Mouse (Mus musculus): ENCODE results near the gene Bpi.

Gene Bpi

DNA sequence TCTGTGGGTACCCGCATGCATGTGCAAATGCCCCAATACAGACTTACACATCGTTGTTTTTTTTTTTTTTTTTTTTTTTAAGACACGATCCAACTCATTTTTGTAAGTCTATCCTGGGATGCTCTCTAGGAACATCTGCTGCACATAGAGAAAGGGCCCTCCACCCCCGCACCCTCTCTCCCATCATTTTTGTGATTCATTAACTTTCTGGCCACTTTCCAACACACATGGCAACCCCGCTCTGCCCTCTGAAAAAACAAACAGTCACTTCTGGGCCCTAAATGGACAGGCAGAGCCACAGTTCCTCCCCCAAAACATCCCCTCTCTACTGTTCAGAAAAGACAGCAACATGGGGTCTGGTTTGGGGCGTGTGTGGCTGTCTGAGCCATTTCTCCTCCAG is 27.8 kb downstream of the Bpi start:
- no peak for DNase-seq (ENCODE audit: low read depth, low spot score)

DNA sequence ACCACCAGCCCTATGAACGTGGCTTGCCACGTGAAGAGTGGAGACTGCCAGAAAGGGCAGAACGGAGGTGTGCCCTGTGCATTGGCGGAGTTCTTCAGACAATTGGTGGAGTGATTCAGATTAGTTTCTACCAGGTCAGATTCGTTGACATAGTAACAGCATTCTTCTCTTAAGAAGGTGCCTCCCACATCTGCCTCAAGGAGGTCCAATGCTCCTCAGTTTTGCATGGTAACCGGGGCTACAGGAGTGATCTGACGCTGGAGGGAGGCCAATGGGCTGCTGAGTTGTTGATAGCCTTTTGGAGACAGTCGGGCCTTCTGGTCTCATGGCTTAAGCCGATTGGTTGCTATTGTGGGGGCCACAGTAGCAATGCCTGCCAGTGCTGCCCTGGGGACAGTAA is 37.8 kb downstream of the Bpi start:
- peak; percentile 53 for DNase-seq (ENCODE audit: low read depth, low spot score)

DNA sequence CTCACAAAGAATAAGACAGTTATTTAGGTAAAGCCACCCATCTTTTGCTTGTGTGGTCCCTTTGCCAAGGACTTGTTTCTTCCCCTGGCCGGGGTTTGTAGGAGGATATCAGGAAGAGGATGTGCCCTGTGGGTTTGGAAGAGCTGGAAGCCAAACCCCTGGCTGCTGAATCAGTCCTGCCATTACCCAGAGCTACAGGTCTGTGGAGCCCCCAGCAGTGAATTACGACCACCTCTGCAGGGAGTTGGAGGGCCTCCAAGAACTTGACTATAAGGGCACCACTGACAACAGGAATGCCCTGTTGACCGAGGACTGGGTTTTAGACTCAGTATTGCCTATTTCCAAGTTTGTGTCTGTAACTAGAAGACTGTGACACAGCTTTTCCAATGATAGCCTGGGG is 41.3 kb downstream of the Bpi start:
- DNase-seq (ENCODE audit: low read depth, low spot score) = no peak

DNA sequence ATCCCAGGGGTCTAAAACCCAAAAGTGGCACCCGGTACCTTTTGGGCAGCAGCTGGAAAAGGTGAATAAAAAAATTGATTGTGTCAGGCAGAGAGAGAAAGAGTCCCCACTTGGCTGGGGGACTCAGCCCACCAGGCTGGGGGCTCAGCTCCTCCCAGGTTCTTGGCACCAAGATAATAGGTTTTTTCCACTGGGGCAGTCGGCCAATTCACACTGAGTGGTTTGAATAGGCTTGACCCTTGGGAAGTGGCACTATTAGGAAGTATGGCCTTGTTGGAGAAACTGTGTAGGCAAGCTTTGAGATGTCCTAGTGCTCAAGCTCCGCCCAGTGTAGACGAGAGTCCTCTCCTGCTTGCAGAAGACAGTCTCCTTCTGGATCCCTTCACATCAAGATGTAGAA is 41.8 kb downstream of the Bpi start:
- DNase-seq (ENCODE audit: low read depth, low spot score) = no peak

DNA sequence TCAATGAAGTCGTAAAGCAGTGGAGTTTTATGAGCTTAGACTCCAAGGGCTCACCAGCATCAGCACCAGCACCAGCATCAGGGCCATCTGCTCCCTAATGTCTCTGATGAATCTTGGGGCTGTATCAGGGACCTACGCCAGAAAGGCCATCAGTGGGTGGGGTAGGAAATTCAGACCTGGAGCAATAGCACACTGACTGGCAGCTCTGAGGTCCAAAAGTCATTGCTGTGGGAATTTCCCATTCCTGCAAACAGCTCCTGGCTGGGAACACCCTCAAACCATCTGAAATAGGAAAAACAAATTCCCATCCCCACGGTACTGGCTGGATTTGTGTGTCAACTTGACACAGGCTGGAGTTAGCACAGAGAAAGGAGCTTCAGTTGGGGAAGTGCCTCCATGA is 44.9 kb downstream of the Bpi start:
- no peak for DNase-seq (ENCODE audit: low read depth, low spot score)

DNA sequence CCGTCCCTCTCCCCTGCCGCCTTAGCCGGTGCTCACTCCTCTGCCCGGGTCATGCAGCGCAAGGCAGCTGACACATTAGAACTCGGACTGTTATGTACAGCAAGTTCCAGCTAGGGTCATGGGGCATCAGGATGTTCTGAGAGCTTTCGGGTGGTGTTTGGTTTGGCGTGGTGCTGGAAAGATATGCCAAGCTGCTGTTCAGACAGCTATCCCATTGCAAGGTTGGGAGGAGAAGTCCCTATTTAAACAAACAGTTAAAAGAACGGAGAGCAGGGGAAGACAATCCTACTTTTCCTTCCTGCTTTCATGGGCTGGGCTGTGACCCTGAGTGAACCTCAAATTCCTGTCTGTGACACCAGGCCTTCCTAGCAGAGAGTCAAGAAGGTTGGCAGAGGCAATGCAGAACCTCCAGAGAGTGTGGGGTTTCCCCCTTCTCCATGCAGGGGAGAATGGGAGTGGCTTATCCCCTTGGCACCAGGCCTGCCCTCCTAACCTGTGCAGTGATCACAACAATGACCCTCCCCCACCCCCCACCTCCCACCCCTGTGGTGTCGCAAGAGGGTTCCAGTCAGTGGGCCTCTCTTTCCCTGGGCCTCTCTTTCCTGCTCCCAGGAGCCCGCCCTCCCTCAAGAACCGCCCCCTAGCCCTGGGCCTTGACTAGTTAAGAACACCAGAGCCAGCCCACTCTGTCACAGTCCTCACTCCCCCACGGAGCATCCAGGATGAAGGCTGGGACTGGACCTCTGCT is 48.2 kb downstream of the Bpi start, which contains the start of gene Lbp:
Gene Lbp, plus strand, starts transcription at position 546 of the 748 bp plus-strand sequence.
- DNase-seq (ENCODE audit: low read depth, low spot score) = peak; percentile 51

DNA sequence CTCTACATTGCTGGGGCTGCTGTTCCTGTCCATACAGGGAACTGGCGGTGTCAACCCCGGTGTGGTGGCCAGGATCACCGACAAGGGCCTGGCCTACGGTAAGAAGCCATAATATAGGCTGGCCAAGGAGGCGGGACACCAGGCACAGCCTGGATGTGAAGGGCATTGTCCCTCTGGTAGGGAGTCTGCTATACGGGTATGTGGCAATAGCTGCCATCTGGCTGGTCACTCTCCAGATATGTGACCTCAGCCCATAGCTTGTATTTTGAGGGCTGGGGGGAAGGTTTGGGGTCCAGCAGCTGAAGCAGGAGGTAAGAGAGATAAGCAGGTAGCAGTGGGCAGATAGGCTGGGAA is 48.8 kb downstream of the Bpi start:
- no peak for DNase-seq (ENCODE audit: low read depth, low spot score)

DNA sequence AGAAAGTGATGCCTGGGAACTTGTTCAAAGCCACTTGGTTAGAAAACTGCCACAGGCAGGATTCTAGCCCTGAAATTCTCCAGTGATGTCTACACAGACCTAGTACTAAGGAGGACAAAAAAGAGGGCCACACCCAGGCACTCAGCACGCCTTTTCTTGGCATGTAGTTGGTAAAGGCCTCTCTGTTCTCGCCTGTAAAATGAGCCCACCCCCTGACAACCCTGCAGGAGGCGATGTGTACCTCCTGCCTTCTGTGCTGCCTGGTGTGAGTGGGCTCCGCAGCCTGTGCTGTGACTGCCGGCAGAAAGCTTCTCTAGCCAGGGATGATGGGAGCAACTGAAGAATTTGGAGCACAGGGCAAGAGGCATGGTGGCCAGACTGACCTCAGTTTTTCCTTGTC is 50.4 kb downstream of the Bpi start:
- peak; percentile 82 for DNase-seq (ENCODE audit: low read depth, low spot score)

DNA sequence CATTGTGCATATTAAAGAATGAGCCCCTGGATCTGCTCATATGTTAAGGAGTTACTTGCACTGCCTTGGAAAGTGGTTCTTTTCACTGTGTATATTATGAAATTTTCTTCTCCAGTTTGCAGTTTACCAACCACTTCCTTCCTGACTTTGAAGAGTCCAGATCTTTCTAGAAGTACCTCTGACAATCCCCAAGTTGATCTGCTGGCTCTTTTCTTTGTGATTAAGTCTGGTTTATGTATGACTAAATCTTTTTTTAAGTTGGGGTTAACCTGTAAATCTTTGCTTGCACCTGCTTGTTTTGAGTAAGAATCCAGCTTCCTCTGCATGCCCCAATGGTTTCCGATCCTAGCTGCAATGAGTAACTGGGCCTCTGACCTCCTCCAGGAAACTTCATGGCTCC is 55.2 kb downstream of the Bpi start:
- DNase-seq (ENCODE audit: low read depth, low spot score) = no peak

DNA sequence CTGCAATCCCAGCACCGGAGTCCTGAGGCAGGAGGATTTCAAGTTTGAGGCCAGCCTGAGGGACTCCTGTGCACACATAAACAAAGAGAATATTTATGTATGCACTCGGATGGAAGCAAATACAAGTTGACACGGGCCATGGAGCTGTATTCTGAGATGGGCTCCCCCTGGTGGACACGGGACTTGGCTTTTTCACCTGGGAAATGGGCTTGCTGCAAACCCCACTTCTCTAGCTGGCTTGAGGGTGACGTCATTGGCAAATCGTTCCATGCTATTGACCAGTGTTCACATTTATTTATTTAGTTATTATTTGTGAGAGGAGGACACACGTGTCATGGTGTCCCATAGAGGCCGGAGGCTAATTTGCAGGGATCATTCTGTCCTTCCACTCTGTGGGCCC is 58.5 kb downstream of the Bpi start:
- peak; percentile 83 for DNase-seq (ENCODE audit: low read depth, low spot score)

DNA sequence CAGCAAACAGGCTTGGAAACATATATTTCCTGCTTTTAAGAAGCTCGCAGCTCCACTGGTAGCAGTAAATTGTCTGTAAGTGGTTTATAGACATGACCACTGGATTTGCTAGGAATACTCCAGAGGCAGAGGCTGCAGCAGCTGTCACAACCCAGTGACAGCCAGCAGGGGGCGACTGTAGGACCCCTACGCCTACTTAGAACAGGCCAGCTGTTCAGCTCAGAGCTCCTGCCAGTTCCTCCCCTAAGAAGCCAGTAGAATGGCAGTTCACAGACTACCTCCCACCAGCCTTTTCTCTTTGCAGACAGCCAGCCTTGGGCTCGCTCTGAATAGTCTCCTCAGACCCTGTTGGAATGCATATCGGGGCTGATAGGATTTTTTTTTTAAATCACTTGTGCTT is 59.1 kb downstream of the Bpi start:
- peak; percentile 86 for DNase-seq (ENCODE audit: low read depth, low spot score)

DNA sequence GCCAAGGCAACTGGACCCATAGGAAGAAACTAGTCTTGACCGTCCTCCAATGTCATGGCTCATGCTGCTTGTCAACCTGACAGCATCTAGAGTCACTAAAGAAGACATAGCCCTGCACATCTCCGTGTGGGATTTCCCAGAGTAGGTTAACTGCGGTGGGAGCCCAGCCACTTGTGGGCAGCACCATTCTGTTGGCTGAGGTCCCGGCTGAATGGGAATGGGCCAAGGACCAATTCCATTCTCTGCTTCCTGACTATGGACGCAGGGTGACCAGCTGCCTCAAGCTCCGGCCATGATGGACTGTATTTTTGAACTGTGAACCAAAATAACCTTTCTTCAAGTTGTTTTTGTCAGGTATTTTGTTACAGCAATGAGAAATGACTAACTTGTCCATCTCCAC is 63.7 kb downstream of the Bpi start:
- DNase-seq (ENCODE audit: low read depth, low spot score) = no peak

DNA sequence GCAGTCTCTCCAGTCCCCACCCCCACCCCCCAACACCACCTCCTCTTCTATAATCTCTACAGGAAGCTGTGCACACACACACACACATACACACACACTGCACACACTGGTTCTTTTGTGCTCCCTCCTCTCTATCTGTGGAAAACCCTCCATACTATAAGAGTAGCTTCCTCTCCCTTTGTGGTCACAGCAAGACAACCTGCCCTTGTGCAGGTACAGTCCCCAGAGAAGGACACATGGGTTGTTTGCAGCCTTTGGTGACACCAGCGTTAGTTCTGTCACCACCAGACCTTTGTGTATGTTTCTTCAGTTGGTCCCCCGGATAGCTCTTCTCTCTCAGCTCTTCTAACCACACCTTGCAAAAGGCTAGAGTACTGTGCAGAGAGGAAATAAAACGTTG is 65.0 kb downstream of the Bpi start:
- DNase-seq (ENCODE audit: low read depth, low spot score) = no peak

DNA sequence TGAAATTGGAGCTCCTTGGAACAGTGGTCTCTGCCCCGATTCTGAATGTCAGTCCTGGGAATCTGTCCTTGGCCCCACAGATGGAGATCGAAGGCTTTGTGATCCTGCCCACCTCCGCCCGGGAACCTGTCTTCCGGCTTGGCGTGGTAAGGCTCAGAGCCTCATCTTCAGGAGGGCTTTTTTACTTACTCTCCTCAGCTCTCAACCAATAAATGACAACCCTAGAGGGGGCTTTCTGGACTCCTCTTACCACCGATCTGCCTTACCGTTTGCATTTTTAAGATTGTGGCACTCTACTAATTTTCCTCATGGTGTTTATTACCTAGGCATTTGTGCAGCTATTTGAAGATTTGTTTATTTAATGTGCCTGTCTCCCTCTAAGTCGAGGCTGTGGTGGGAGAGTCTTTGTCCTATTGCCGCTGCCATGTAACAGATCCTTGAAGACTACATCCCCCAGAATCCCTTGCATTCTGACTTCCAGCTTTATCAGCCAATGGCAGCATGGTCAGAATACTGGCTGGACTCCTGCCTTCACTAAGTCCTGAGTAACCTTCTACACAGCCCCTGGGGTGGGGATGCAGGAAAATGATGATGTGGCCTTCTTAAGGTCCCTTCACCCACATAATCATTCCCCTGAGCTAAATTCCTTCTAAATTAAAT is 66.8 kb downstream of the Bpi start:
- peak; percentile 48 for DNase-seq (ENCODE audit: low read depth, low spot score)

DNA sequence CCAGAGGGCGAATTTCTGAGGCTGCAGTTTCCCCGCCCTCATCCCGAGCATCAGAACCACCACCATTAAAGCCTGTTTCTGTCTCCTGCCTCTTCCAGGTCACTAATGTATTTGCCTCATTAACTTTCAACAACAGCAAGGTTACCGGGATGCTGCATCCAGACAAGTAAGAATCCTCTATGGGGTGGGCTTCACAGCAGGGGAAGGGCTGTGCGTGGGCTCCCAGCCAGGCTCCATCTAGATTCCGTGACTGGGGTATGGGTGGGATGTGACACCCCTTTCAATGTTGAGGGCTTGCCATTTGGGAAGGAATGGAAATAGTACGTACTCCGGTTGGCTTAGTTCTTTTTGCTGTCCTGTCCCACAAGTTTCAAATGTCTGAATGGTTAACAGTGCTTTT is 67.7 kb downstream of the Bpi start:
- no peak for DNase-seq (ENCODE audit: low read depth, low spot score)

Data from ZHBTc4 (cell line).